Mouse (Mus musculus) thymus, postnatal 25 days (tissue): ENCODE results near the gene Serpine2.

Source experiments
- DNase-seq: peaks from one replicate; pipeline ENCODE4 v3.0.0; 2022

The Serpine2 gene

DNA sequence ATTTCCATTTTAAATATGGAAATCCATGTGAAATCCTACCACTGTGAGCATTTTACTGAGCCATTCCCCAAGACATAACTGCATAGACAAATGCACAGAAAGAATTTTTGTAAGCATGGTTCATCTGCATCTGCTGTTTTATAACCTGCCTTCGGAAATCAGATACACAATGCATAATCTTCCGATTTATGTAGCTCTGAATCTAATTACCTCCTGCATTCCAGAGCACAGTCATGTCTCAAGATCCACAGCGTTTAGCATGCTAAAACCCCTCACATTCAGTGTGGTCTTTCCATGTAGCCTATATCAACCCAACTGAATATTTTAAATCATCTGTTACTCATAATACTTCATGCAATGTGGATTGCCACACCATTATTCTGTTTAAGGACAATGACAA is 51.5 kb downstream of the Serpine2 start:
- DNase-seq, result no peak

GRCm38 (mm10) chr1:79806865-79807264 is 54.1 kb downstream of the Serpine2 start:
- no peak for DNase-seq

DNA sequence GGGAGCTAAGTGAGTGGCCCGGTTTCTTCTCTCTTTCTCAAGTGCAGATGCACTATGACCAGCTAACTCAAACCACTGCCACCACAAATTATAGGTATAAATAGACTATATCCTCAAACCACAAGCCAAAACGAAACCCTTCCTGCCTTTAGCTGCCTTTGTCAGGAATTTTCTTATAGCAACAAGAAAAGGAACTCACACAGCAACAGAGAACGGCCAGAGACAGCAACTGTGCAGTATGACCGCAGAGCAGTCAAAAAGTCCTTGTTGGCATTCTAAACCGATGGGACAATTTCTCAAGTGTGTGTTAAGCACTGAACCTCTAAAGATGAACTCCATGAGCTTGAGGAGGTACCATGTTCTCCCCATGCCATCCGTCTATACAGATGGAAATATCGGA is 57.4 kb downstream of the Serpine2 start:
- no peak for DNase-seq

DNA sequence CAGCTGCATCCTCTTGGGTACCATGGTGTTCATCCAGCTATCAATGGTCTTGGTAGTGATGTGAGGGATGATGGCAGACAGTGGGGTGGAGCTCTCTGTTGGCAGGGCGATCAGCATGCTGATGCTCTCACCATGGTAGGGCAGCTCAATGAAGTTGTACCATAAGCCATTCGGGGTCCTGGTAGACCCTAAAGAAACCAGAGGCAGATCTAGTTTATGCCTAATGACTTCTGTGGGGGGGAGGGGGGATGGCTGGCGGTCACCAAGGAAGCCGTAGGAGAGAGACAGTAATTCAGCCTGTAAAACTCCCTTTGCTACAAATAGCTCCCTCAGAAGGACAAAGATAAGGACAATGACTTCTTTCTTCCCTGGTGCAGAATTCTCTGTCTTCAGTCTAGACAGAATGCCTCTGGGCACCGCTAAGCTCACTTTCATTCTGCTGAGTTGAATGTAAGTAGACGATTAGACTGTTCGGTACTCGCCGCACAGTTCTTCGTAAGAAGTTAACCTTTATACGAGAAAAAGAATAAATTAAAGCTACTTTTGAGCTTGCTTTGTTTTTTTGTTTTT is 58.0 kb downstream of the Serpine2 start:
- no peak for DNase-seq

DNA sequence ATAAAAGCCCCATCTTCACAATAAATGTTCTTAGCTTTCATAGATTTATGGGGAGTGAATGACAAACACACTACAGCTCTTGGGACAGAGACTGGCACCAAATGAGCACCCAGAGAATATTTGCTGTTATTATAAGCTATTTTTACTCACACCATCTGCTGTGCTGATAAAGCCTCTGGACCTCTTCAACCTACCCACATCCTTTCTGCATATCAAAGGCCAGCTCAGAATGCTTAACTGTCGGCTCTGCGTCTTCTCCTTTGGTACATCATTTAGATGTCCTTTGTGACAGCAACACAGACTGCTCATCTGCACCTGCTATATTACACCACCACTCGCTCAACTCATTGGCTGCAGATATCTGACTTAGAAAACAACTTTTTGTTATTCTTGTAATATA is 63.9 kb downstream of the Serpine2 start:
- no peak for DNase-seq

GRCm38 (mm10) chr1:79786267-79786927 is 74.6 kb downstream of the Serpine2 start:
- no peak for DNase-seq

GRCm38 (mm10) chr1:79782433-79782832 is 78.5 kb downstream of the Serpine2 start:
- peak; percentile 28 for DNase-seq

GRCm38 (mm10) chr1:79778011-79778410 is 83.0 kb downstream of the Serpine2 start:
- DNase-seq, result no peak

GRCm38 (mm10) chr1:79775927-79776458 is 85.0 kb downstream of the Serpine2 start, which contains the start of the genes Mrpl44 and Wdfy1:
Gene Mrpl44 (plus strand): TSS chr1:79776018.
Gene Wdfy1 (minus strand): TSS chr1:79776143.
- peak; percentile 98 for DNase-seq

- DNase-seq, result no peak
Observed at GRCm38 (mm10) chr1:79774164-79774780, 86.7 kb downstream of the Serpine2 start.

GRCm38 (mm10) chr1:79768231-79768630 is 92.7 kb downstream of the Serpine2 start:
- no peak for DNase-seq

DNA sequence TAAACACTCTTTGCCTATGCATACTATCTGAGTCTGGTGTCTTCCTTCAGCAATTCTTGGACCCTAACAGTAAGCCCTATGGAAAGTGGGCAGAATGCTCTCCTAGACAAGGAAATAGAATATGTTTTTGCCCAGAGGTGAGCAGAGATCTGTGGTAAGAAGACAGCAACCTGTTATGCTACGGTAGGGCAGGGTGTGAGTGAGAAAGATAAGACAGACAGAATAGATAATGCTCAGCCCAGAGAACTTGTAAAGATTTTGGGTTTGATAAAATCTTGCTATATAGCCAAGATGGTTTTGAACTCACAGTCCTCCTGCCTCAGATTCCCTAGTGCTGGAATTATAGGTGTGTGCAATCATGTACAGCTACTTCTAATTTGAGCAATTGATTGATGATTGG is 96.5 kb downstream of the Serpine2 start:
- no peak for DNase-seq

- DNase-seq, result no peak
Observed at GRCm38 (mm10) chr1:79764031-79764430, 96.9 kb downstream of the Serpine2 start.

DNA sequence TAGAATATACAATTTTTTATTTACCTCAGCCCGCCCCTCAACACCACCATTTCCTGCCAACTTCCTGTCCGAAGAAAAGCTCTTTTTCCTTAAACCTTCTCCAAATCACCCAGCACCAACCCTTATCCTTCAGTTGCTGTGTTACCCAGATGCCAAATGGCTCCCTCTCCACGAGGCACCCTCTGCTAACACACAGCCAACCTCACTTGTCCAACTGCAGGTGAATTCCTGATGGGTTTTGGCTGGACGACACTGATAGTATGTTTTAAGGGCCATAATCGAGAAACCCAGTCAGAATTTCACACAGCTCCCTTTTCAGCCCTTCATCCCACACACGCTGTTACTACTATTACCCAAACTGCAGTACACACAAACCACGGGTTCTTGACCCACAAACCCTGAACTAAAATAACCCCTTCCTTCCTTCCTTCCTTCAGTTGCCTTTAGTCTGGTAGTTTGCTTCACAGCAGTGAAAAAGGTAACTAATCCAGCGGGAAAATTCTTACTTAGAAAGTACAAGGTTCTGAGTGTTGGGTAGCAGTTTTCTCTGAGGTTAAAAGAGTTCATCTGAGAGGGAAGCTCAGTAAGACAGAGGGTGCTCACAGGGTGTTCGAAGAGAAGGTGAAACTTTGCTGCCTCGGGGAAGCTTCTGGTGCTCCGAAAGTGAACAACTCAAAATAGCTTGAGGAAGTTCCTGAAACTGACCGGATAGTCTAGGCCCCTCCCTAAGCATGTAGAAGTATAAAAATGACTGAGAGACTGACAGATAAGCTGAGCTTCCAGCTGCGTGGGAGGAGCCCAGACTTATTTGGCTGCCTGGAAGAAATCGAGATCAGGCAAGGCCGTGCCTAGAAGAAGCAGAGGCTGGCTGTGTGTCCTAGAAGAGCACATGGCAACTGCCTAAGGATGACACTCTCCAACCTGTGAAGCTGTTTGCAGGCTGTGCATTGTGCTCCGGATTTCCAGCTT is 98.4 kb downstream of the Serpine2 start:
- DNase-seq, result peak; percentile 30

- no peak for DNase-seq
Observed at GRCm38 (mm10) chr1:79761917-79762271, 99.1 kb downstream of the Serpine2 start.

DNA sequence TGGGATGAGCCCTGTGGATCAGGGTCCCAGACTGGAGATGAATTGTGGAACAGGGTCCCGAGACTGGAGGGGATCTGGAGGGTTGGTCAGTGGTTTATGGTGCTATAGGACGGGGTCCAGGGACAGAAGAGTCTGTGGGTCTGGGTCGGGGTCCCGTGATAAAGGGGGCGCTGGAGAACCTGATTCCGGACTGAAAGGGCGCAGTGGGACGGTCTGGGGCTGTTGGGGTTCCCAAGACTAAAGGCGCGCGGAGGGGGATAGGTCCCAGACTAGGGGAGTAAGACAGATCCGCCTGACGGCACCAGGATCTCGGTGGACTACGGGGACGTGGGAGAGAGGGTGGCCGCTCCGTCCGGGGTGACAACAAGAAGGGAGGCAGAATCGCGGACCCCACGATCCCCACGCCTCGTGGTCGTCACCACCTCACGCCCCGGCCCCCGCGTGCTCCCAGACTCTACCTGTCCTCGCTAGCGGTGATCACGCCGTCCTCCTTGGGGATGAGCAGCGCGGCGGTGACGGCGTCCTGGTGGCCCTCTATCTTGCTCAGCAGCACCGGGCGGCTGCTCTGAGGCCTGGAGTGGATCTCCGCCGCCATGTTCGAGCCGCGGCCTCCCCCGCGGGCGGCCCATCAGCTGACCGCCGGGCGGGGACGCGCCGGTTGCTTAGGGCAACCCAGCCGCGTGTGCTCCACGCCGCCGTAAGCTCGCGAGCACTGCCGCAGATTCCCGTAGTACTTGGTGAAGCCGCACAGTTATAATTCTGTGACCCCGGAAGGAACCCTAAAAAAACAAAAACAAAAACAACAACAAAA is 99.7 kb downstream of the Serpine2 start:
- peak; percentile 64 for DNase-seq

- DNase-seq, result no peak
Observed at GRCm38 (mm10) chr1:79760656-79761055, 100.3 kb downstream of the Serpine2 start.

DNA sequence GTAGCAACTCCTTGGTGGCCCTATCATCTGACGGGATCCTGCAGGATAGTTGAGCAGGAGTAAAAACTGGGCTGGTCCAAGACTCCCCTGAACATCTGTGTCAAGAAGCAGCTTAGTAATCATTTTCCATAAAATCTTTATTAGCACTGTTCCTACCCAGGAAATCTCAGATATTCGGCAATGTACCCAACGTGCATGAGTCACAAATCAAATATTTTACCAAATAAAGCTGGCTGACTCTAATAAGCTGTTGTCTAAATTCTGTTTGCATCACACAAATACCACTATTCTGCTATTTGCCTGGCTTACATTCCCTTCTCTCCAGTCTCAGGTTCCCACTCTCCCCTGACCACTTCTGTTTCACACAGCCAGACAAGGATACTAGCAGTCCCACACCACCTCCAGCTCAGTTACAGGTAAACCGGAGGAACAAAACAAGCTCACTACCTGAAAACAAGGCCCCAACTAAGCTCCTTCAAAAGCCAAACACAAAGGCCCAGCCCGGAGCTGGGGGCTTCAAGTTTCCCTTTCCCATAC is 101.5 kb downstream of the Serpine2 start:
- no peak for DNase-seq

DNA sequence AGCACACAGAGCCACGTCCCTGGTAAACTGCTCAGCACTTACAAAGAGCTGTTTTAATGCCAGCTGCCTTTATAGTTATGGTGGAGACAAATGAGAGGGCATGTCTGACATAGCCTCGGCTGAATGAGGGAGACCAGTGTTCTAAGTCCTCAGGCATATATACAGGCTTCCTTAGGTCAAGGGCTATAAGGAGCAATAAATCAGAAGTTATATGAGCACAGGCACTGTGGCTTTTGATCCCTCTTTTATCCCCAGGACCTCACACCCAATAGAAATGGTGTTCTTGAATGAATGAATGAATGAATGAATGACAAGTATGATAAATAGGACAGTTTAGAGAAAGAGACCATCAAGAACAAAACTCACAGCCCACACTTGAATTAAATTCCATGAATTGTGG is 102.0 kb downstream of the Serpine2 start:
- DNase-seq, result no peak

DNA sequence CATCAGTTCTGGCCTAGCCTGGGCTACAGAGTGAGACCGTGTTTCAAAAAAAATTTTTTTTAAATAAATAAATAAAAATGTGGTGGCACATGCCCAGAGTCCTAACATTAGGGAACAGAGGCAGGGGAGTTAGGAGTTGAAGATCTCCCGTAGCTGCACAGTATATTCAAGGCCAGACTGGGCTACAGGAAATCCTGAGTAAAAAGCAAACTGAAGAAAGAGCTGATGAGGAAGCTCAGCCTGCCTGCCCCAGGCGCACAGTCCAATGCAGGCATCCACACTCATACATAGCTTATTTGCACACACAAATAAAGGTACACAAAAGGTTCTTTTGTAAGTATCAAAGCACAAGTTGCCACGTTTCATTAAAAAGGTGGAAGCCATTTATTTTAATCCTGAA is 103.4 kb downstream of the Serpine2 start:
- no peak for DNase-seq

GRCm38 (mm10) chr1:79757161-79757560 is 103.8 kb downstream of the Serpine2 start:
- no peak for DNase-seq

GRCm38 (mm10) chr1:79756417-79756816 is 104.6 kb downstream of the Serpine2 start:
- DNase-seq, result no peak
